Mouse (Mus musculus): ENCODE data around the gene Krt6a.

DNA sequence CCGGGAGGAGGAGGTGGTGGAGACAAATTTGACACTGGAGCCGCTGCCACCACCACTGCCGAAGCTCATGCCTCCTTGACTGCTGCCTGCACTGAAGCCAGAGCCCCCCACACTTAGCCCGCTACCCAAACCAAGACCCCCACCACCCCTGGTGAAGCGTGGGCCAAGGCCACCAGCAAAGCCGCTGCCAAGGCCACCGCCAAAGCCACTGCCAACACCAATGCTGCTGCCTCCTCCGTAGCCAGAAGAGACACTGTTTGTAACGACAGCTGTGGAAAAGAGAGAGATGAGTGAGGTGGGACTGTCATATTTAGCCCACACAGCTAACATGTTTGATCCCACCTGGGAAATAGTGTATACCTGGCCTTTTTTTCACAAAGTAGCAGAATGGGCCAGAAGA is 13.3 kb upstream of the Krt6a start:
- TF ChIP-seq GATA1 (IDR thresholded peaks at IDR 0.05; ENCODE audit: borderline replicate concordance, low read length): no peak
- no peak for TF ChIP-seq FLI1 (IDR thresholded peaks at IDR 0.05; ENCODE audit: low read length)

All from megakaryocyte, embryonic 14.5 days (primary cell).